Mouse (Mus musculus): ENCODE results near the gene Vtcn1. TPM values are rescaled to one million over a fixed set of nuclear protein-coding genes. Genes with fewer than 3 reads are reported as not detected.

The Vtcn1 gene
- polyA plus RNA-seq, 2 experiments, result not detected

DNA sequence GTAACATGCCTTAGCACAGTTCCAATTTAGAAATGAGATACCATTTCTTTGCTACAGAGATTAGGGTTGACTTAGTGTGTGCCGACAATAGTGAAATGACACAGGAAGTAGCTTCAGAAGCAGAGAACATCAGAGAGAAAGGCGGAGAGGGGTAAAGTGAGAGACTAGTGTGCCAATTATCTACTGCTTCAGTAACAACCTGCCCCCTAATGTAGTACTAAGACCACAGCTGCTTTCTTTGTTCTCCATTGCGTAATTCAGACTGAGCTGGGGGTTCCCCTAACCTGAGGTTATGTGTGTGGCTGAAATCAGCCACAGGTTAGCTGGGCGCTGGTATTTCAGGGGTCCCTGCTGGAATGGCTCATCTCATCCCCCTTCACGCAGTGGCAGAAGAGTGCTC lies 5.7 kb upstream of the Vtcn1 start:
- ATAC-seq (ENCODE audit: insufficient read depth), result no peak
- Histone ChIP-seq H3K4me1 (replicated peaks; ENCODE audit: control insufficient read depth in 2 of 2, insufficient read depth in 2 of 2, low read length in 1 of 2) (peaks cover 0 to 5% of the 10 kb centered on the region in 2 experiments; a peak in 2 of 4 replicates), H3K27me3 (ENCODE audit: control insufficient read depth, insufficient read depth, low read length) (no peaks in the 10 kb centered on the region), H3K4me2 (ENCODE audit: low read depth) (no peak overlapping the region), H3K9me3 (ENCODE audit: control insufficient read depth, low read length) (no peaks in the 10 kb centered on the region), H3K27ac (no peak overlapping the region), H3K4me3 (ENCODE audit: insufficient read depth in 1 of 2, low read depth in 2 of 2, low read length in 2 of 2) (no peak overlapping the region), H3K9ac (replicated peaks) (no peak overlapping the region), H3K36me3 (replicated peaks; ENCODE audit: control insufficient read depth, insufficient read depth, low read depth) (no peaks in the 10 kb centered on the region)
- 68% methylated on average over 5 of the region's 5 CpGs for WGBS (ENCODE audit: insufficient replicate concordance)
- DNase-seq (ENCODE audit: low read depth in 3 of 3, low spot score in 3 of 3), result no peak
- TF ChIP-seq CTCF (IDR thresholded peaks at IDR 0.05; ENCODE audit: low read depth) (no peak), EP300 (IDR thresholded peaks at IDR 0.05; ENCODE audit: low read depth) (no peak)

DNA sequence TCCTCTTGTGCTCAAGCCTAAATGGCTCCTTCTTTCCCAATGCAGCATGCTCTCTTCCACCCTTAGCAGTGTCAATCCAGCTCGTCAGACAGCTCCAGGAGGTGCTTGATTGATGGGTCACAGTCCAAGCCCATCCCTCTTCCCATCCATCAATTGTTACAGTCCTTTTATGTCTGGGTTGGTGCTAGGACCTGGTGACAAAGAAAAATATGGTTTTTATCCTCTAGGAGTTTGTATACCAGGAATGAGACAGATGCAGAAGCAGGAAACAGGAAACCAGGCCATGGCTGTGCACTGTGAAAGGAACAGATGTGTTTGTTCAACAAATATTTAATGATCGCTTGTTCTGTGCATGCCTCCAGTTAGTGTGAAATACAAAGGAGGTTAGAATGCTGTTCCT lies 4.4 kb upstream of the Vtcn1 start:
- no peak for DNase-seq (ENCODE audit: low read depth in 3 of 3, low spot score in 3 of 3)
- WGBS (ENCODE audit: insufficient replicate concordance), result 26% methylated on average over 2 of the region's 2 CpGs
- H3K27ac ChIP-seq, result no peak overlapping the region

DNA sequence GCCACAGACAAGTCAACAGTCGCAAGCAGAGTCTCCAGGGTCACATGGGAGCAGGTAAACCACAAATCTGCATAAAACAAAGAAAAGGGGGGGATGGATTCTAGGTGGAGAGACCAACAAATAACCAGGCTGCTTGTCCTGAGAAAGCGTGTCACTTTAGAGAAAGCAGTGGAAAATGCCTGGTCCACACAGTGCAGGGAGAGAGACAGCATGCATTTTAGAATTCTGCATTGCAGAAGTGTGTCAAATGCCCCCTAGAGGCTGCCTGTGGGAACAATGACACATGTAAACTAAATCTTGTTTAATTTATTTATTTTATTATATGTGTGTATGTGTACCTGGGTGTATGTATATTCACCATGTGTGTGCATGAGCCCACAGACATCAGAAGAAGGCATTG lies 4.0 kb upstream of the Vtcn1 start:
- no peak overlapping the region for H3K27ac ChIP-seq
- H3K9ac ChIP-seq (replicated peaks), result no peak overlapping the region
- H3K4me1 ChIP-seq (replicated peaks; ENCODE audit: control insufficient read depth in 2 of 2, insufficient read depth in 2 of 2, low read length in 1 of 2), result no peaks in the 10 kb centered on the region; a peak in 1 of 4 replicates
- H3K36me3 ChIP-seq (replicated peaks; ENCODE audit: control insufficient read depth, insufficient read depth, low read depth), result no peaks in the 10 kb centered on the region
- H3K4me3 ChIP-seq (ENCODE audit: insufficient read depth in 1 of 2, low read depth in 2 of 2, low read length in 2 of 2), result no peak overlapping the region
- 37% methylated on average over 2 of the region's 2 CpGs for WGBS (ENCODE audit: insufficient replicate concordance)
- ATAC-seq (ENCODE audit: insufficient read depth) (no peak), DNase-seq (ENCODE audit: low read depth in 3 of 3, low spot score in 3 of 3) (no peak)
- H3K9me3 ChIP-seq (ENCODE audit: control insufficient read depth, low read length), result no peaks in the 10 kb centered on the region
- no peaks in the 10 kb centered on the region for H3K27me3 ChIP-seq (ENCODE audit: control insufficient read depth, insufficient read depth, low read length)
- no peak overlapping the region for H3K4me2 ChIP-seq (ENCODE audit: low read depth)
- TF ChIP-seq CTCF (IDR thresholded peaks at IDR 0.05; ENCODE audit: low read depth) (peak; percentile 43), EP300 (IDR thresholded peaks at IDR 0.05; ENCODE audit: low read depth) (no peak)

More for the DNA sequence above, 4.4 kb upstream of the Vtcn1 start:
- H3K36me3 ChIP-seq (replicated peaks; ENCODE audit: control insufficient read depth, insufficient read depth, low read depth), result no peaks in the 10 kb centered on the region
- H3K9me3 ChIP-seq (ENCODE audit: control insufficient read depth, low read length), result no peaks in the 10 kb centered on the region
- no peaks in the 10 kb centered on the region; a peak in 1 of 4 replicates for H3K4me1 ChIP-seq (replicated peaks; ENCODE audit: control insufficient read depth in 2 of 2, insufficient read depth in 2 of 2, low read length in 1 of 2)
- no peak overlapping the region for H3K4me2 ChIP-seq (ENCODE audit: low read depth)
- no peak overlapping the region for H3K4me3 ChIP-seq (ENCODE audit: insufficient read depth in 1 of 2, low read depth in 2 of 2, low read length in 2 of 2)
- ATAC-seq (ENCODE audit: insufficient read depth), result no peak
- TF ChIP-seq CTCF (IDR thresholded peaks at IDR 0.05; ENCODE audit: low read depth) (no peak), EP300 (IDR thresholded peaks at IDR 0.05; ENCODE audit: low read depth) (no peak)
- H3K27me3 ChIP-seq (ENCODE audit: control insufficient read depth, insufficient read depth, low read length), result no peaks in the 10 kb centered on the region
- H3K9ac ChIP-seq (replicated peaks), result no peak overlapping the region

DNA sequence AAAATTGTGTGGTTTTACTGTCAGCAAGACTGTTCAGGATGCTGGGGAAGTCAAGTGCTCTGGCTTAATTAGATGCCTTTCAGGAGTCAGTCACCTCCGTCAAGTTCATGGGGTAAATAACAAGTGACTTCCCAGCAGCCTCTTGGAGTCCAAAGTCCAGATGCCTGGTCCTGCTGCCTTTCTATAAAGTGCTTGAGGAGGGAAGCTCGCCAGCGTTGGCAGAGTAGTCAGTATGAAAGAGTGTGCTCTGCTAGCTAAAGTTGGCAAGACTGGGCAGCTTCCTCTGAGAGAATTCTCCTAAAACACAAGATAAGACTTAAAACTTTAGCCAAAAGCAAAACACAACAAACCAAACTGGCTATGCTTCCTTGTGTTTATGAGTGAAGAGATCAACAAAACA lies 18.5 kb downstream of the Vtcn1 start:
- H3K9ac ChIP-seq (replicated peaks), result no peak overlapping the region
- TF ChIP-seq EP300 (IDR thresholded peaks at IDR 0.05; ENCODE audit: low read depth) (no peak), CTCF (IDR thresholded peaks at IDR 0.05; ENCODE audit: low read depth) (no peak)
- no peak for DNase-seq (ENCODE audit: low read depth in 3 of 3, low spot score in 3 of 3)
- 55% methylated on average over 3 of the region's 3 CpGs for WGBS (ENCODE audit: insufficient replicate concordance)
- H3K4me2 ChIP-seq (ENCODE audit: low read depth), result no peak overlapping the region
- no peaks in the 10 kb centered on the region for H3K36me3 ChIP-seq (replicated peaks; ENCODE audit: control insufficient read depth, insufficient read depth, low read depth)
- no peaks in the 10 kb centered on the region for H3K27me3 ChIP-seq (ENCODE audit: control insufficient read depth, insufficient read depth, low read length)
- ATAC-seq (ENCODE audit: insufficient read depth), result no peak
- H3K4me1 ChIP-seq (replicated peaks; ENCODE audit: control insufficient read depth in 2 of 2, insufficient read depth in 2 of 2, low read length in 1 of 2), result no peaks in the 10 kb centered on the region
- no peak overlapping the region for H3K27ac ChIP-seq
- no peaks in the 10 kb centered on the region for H3K9me3 ChIP-seq (ENCODE audit: control insufficient read depth, low read length)
- H3K4me3 ChIP-seq (ENCODE audit: insufficient read depth in 1 of 2, low read depth in 2 of 2, low read length in 2 of 2), result no peak overlapping the region

DNA sequence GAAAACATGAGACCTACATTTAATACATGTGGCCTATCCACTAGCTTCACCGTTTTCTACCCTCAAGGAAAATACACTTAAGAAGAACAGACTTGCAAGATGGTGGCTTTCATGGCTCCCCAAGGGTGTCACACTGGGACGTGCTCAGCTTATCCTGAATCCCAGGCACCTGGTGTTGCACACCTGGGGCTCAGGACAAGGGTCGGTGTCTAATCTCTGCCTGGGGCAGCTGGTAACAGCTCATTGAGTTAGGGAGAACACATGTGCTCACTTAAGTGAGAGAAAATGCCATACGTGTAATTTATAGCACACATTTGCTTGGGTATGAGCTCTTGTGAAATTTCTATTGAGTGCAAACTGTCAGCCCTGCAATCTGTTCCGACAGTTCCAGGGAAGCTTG lies 19.1 kb downstream of the Vtcn1 start:
- ATAC-seq (ENCODE audit: insufficient read depth) (no peak), DNase-seq (ENCODE audit: low read depth in 3 of 3, low spot score in 3 of 3) (no peak)
- Histone ChIP-seq H3K27me3 (ENCODE audit: control insufficient read depth, insufficient read depth, low read length) (no peaks in the 10 kb centered on the region), H3K9ac (replicated peaks) (no peak overlapping the region), H3K9me3 (ENCODE audit: control insufficient read depth, low read length) (no peaks in the 10 kb centered on the region), H3K36me3 (replicated peaks; ENCODE audit: control insufficient read depth, insufficient read depth, low read depth) (no peaks in the 10 kb centered on the region), H3K4me3 (ENCODE audit: insufficient read depth in 1 of 2, low read depth in 2 of 2, low read length in 2 of 2) (no peak overlapping the region), H3K4me1 (replicated peaks; ENCODE audit: control insufficient read depth in 2 of 2, insufficient read depth in 2 of 2, low read length in 1 of 2) (no peaks in the 10 kb centered on the region), H3K4me2 (ENCODE audit: low read depth) (no peak overlapping the region), H3K27ac (no peak overlapping the region)
- TF ChIP-seq EP300 (IDR thresholded peaks at IDR 0.05; ENCODE audit: low read depth) (no peak), CTCF (IDR thresholded peaks at IDR 0.05; ENCODE audit: low read depth) (no peak)
- WGBS (ENCODE audit: insufficient replicate concordance), result 67% methylated on average over 5 of the region's 5 CpGs
